Mouse (Mus musculus) embryo, embryonic 11.5 days (tissue): ENCODE data around the gene Gm20916.
"Not testable (repeated sequence)": the region's sequence is repeated elsewhere in the genome, so short reads cannot be mapped to it uniquely, and the experiment has no call there.

Experiments used
- DNase-seq: peaks from one replicate; pipeline ENCODE4 v3.0.0-alpha.2; 2012; ENCODE audit warnings: low read depth, low spot score

The Gm20916 gene

GRCm38 (mm10) chrY:79319265-79319664 lies at the start of gene Gm20916:
Gene Gm20916 (plus strand): TSS chrY:79319565.
- not testable (repeated sequence) for DNase-seq
